Mouse (Mus musculus) cerebellum, adult 2 months (tissue): ENCODE data around the gene Tspan18. TPM values are rescaled to one million over a fixed set of nuclear protein-coding genes. Genes with fewer than 3 reads are reported as not detected.

ENCODE experiments used
- DNase-seq, 2 experiments: peaks; one replicate each; pipeline ENCODE4 v3.0.0; 2021
- H3K27ac ChIP-seq: fragments of 200-500 bp; 2 replicates; pipeline ENCODE4 v1.5.1; 2012; ENCODE audit warnings: low read length, control low read depth, inconsistent platforms; ENCODE audit not compliant: insufficient read depth
- H3K27me3 ChIP-seq: fragments of 200-500 bp; 2 replicates; pipeline ENCODE4 v1.6.1; 2012; ENCODE audit warnings: inconsistent platforms, mild to moderate bottlenecking, low read length, moderate library complexity; ENCODE audit not compliant: control insufficient read depth, insufficient read depth
- H3K4me1 ChIP-seq: fragments of 200-500 bp; 2 replicates; pipeline ENCODE4 v1.6.1; 2011; ENCODE audit warnings: low read length; ENCODE audit not compliant: control insufficient read depth, insufficient read depth
- H3K4me3 ChIP-seq: fragments of 200-500 bp; replicated peaks from 2 replicates; pipeline ENCODE3; 2011; ENCODE audit warnings: mild to moderate bottlenecking, low read depth, low read length, control low read depth; ENCODE audit not compliant: insufficient read depth
- CTCF ChIP-seq: fragments of 200-500 bp; IDR thresholded peaks from 2 replicates; pipeline ENCODE4 v1.5.1; 2011; ENCODE audit warnings: low read depth, mild to moderate bottlenecking, control low read depth, low read length, moderate library complexity, borderline replicate concordance; ENCODE audit not compliant: insufficient read depth
- POLR2A ChIP-seq: fragments of 200-500 bp; IDR thresholded peaks from 2 replicates; pipeline ENCODE4 v1.6.1; 2011; ENCODE audit warnings: low read length, control low read depth, borderline replicate concordance; ENCODE audit not compliant: insufficient read depth
- WGBS: fragments of 180-500 bp; shearing (Covaris S2); methylation state at CpG from one replicate; pipeline ENCODE4 v1.1.7; 2018; 5-methylcytosine and 5-hydroxymethylcytosine counted together
- polyA plus RNA-seq: library from polyadenylated mRNA; depleted of rRNA; stranded (reverse); fragments of >200 nt; gene quantifications from 2 replicates; pipeline ENCODE4 v1.2.3, GENCODE M21; 2012

The Tspan18 gene
- polyA plus RNA-seq, 1 experiment = 11.3 TPM

DNA sequence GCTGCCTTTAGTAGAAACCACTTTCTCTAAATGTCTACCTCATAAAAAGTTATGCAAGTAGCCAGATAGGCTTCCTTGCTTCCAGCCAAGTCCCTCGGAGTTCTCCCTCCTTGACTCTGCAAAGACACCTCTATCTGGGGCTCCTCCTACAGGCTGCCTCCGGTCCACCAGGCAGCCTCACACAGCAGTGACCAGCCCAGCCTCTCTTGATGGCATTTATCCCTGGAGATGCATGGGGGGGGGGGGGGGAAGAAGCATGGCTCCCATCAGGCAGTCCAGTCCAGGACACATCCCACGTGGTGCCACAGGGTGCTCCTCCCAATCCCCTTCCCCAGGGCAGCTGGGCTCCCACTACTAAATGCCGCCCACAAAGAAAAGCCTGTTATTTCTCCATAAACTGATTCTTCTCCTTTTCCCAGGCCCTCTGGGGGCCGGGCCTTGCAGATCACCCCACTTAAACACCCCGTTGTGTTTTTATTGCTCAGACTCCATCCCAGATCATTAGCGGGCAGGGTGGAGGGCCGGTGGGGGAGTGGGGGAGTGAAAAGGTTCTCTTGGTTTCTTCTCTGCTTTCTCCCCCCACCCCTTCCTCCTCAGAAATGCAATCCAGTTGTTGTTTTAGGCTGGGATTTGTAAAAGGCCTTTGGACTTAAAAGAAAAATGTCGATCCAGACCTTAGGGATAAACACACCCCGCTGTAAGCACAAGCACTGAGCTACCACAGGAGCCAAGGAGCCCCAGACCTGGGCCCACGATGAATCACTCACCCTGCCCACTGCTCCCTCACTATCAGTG lies 55.9 kb downstream of the Tspan18 start:
- DNase-seq = no peak
- Histone ChIP-seq H3K27ac (no peak overlapping the region), H3K4me3 (no peak overlapping the region), H3K4me1 (no peaks in the 10 kb centered on the region), H3K27me3 (no peaks in the 10 kb centered on the region)
- 46% methylated on average over 11 of the region's 11 CpGs for WGBS
- no peak for TF ChIP-seq POLR2A
- TF ChIP-seq CTCF = no peak; the same call in 1 of the 2 replicates

DNA sequence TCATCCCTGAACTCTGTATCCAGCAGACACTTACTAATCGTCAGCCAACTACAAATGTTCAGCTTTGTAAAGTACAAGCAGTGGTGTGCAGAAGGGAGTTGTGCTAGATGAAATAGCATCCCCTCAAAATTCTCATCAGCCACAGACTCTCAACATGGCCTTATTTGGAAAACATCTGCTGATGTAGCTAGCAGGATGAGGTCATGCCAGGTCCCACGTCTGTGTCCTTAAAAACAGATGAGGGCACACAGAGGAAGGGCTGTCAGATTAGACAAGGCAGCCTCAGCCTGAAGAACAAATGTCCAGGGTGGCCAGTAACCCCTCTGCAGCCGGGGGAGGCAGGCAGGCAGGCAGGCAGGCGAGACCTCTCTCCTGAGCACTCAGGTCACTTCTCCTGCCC lies 56.8 kb downstream of the Tspan18 start:
- WGBS = 68% methylated on average over 4 of the region's 4 CpGs
- no peak for DNase-seq
- TF ChIP-seq POLR2A = no peak
- TF ChIP-seq CTCF = no peak
- H3K27ac ChIP-seq = no peak overlapping the region
- H3K4me3 ChIP-seq = no peak overlapping the region
- no peaks in the 10 kb centered on the region for H3K4me1 ChIP-seq
- H3K27me3 ChIP-seq = no peaks in the 10 kb centered on the region

DNA sequence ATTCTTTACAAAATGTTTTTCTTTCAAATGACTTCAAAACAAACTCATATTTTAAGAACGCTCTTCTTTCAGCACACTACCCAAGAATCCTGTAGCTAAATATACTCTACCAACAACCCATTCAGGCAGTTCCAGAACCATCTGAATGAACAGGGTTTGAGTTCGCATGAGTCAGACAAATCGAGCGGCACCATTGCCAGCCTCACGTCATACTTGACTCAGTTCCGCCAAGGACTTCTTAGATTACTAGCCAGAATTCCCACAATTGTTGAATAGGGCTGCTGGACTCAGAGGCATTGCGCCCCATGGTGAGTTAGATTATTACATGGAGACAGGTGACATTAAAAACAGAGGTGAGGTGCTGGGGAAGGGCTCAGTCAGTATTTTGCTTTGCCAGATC lies 58.3 kb downstream of the Tspan18 start:
- H3K4me3 ChIP-seq = no peak overlapping the region
- DNase-seq = no peak
- TF ChIP-seq CTCF (no peak), POLR2A (no peak)
- 86% methylated on average over 7 of the region's 7 CpGs for WGBS
- no peaks in the 10 kb centered on the region for H3K4me1 ChIP-seq
- no peak overlapping the region for H3K27ac ChIP-seq
- H3K27me3 ChIP-seq = no peaks in the 10 kb centered on the region

DNA sequence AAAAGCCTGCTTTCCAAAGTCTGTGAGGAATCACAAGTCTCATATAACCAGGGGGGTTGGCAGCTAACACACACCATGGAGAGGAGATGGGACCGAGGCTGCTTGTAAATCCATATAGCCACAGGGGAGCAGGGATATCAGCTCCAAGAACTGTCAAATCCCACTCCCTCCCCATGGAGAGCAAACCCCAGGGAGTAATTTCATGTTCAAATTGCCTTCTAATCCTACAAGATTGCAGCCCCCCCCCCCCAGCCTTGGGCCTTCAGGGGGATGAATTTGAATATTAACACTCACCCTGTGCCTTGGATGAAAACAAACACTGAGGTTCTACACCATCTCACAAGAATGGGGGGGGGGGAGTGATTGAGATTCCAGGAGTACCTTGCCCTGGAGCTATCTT lies 60.4 kb downstream of the Tspan18 start:
- Histone ChIP-seq H3K27ac (no peak overlapping the region), H3K4me1 (peaks cover 3% of the 10 kb centered on the region; the same call in 1 of the 2 replicates), H3K4me3 (no peak overlapping the region), H3K27me3 (no peaks in the 10 kb centered on the region)
- TF ChIP-seq POLR2A (no peak), CTCF (no peak)
- no peak for DNase-seq
- 19% methylated on average over 1 of the region's 1 CpGs for WGBS

DNA sequence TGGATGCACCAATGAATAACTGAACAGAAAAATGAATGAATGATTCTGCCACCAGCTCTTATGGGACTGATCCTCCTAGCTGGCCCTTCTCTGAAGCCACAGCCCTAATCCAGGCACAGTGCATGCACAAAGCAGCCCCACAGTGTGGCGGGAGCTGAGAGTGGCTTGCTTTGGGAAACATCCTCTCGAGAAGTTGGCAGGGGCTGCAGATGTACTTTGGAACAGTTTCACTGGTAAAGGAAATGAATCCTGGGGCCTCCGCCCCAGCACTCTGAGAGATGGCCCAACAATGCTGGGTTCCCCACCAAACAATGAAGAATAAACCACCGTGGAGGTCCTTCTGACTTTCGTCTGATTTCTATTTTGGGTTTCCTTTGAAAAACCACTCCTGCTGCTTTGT lies 64.2 kb downstream of the Tspan18 start:
- DNase-seq = no peak
- TF ChIP-seq POLR2A (no peak), CTCF (no peak)
- H3K4me1 ChIP-seq = peaks cover 7% of the 10 kb centered on the region
- H3K4me3 ChIP-seq = no peak overlapping the region
- H3K27me3 ChIP-seq = no peaks in the 10 kb centered on the region
- H3K27ac ChIP-seq = no peak overlapping the region
- 75% methylated on average over 5 of the region's 5 CpGs for WGBS

DNA sequence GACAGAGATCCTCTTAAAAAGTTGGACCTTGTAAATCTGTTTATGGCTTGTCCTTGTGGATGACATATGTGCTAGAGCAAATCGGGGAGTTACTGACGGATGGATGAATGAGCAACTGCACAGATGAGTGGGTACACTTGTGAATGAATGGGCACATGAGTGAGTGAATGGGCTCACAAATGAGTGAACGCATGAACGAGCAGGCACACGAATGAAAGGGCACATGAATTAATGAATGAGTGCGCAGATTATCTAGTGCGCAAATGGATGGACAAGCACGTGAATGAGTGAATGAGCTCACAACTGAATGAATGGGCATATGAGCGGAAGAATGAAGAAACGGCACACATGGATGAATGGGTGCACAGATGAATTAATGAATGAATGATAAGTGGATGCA lies 64.7 kb downstream of the Tspan18 start:
- TF ChIP-seq CTCF = no peak
- TF ChIP-seq POLR2A = no peak
- Histone ChIP-seq H3K27ac (no peak overlapping the region), H3K4me3 (no peak overlapping the region), H3K4me1 (peaks cover 7% of the 10 kb centered on the region), H3K27me3 (no peaks in the 10 kb centered on the region)
- 84% methylated on average over 10 of the region's 10 CpGs for WGBS
- DNase-seq = no peak

DNA sequence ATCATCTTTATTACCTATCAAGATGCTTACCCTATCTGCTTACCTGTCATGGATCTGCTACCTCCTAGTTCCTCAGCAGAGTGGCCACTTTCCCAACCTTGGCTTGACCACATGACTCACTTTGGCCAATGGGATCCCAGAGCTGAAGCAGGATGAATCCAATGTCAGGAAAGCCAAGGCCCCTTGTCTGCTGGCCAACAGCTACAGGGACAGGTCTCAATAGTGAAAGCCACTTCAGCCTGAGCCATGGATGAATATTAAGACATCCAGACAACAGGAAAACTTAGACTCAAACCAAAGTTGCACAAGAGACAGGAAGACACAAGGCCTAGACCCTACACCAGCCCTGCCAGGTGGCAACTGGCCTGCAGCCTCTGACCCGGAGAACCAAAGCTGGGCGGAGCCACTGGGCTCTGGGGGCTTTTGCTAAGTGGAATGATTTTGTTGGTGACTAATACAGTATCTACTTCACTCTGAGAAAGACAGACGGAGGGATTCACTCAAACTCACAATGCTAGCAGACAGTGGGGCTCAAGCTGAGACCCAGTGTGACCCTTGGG lies 65.5 kb downstream of the Tspan18 start:
- H3K4me3 ChIP-seq = no peak overlapping the region
- no peaks in the 10 kb centered on the region for H3K27me3 ChIP-seq
- H3K4me1 ChIP-seq = peaks cover 7% of the 10 kb centered on the region
- H3K27ac ChIP-seq = no peak overlapping the region
- no peak for TF ChIP-seq POLR2A
- no peak for TF ChIP-seq CTCF
- no peak for DNase-seq
- WGBS = 96% methylated on average over 3 of the region's 3 CpGs

DNA sequence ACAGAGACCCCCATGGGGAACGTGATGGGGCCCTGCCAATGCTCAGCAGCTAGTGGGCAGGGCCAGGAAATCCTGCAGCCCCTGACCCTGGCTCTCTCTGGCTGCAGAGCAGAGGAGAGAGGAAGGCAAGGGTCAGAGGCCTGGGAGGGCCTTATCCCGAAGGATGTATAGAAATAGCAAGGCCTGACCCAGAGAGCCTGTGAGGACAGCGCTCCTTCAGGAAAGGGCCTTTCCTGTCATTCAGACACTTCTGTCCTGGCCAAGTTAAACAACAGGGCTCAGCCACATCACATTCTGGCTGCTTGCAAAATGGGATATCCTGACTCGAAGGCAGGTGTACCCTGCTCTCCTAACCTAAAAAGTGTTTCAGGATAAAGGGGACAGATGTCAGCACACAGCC lies 66.5 kb downstream of the Tspan18 start:
- Histone ChIP-seq H3K27me3 (no peaks in the 10 kb centered on the region), H3K4me1 (peaks cover 7% of the 10 kb centered on the region), H3K27ac (no peak overlapping the region), H3K4me3 (no peak overlapping the region)
- WGBS = 88% methylated on average over 4 of the region's 4 CpGs
- no peak for DNase-seq
- TF ChIP-seq POLR2A (no peak), CTCF (no peak)
